Mouse (Mus musculus) heart, postnatal 25 days (tissue): Measurements from ENCODE around the gene Hey2. TPM values are rescaled to one million over a fixed set of nuclear protein-coding genes. Genes with fewer than 3 reads are reported as not detected.

Experiments
- DNase-seq: peaks from one replicate; pipeline ENCODE4 v3.0.0; 2022; ENCODE audit warnings: low spot score
- intact Hi-C: fragments of 180-260 bp; cut with DNase I; formaldehyde crosslinking; loops from one replicate; pipeline ENCODE4 v1.15.1; 2025
- total RNA-seq, 2 experiments: library from RNA; stranded (reverse); gene quantifications; 2 replicates each; pipeline ENCODE4 v1.2.3; 2021

Hey2 gene
- 1 to 10 TPM; 5.9 to 6.4 TPM for total RNA-seq

DNA sequence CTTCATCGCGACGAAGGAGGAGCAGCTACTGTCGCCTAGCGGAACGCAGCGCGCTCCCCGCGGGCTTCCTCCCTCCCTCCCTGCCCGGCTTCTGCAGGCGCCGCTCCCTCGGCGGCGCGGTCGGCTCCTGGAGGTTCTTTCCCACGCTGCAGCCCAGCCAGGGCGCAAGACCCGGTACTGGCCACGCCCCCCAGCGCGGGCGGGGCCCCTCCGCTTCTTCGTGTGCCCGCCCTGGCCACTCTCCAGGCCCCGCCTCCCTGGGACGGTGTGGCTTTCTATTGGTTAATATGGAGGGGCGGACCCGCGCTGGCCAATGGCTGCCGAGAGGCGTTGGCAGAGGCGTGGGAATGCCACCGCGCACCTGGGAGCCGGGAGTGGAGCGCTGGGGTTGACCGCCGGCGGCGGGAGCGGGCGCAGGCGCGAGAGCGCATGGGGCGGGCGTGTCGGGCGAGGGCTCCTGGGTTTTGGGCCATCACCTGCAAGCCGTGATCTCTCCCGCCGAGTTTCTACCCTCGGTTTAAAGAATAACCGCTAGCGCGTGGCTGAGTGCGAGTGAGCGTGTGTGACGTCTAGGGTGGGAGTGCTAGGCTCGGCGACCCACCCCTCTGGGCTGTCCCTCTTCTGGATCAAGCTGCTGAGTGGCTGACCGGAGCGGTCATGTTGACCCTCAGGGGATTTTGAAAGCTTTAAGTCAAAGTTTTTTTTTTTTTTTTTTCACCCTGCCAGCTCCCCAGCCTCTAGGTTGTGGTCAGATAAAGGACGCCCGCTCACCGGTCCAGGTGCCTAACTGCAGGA, at the start of gene Hey2:
Gene Hey2 (minus strand): TSS at position 159 of the 795 bp plus-strand sequence.
- peak; percentile 95 for DNase-seq
- intact Hi-C loops: loop anchor here (10.0 kb wide), 2 partner anchors 762 to 1478 kb away; partner anchors contain the start of genes Rnf146 and Rnf217

GRCm38 (mm10) chr10:30883085-30883760, 40.6 kb upstream of the Hey2 start:
- no peak for DNase-seq
- intact Hi-C loops: no loop called here

DNA sequence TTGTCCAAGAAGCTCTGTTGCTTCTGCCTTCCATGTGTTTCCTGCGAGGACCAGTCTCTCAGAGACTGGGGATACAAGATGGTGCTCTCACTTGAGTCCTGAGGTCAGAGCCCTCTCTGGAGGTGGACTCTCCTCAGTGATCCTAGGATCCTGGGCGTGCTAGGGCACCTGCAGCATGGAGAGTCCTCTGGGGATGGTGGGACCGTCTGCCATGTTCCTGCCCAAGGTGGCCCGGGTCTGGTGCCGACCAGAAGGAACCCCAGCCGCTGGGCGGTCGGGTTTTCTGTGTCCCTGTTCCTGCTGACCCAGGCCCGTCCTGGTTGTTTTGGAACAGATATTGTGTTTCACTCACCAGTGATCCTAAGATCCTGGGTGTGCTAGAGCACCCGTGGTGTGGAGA, 38.5 kb upstream of the Hey2 start:
- intact Hi-C loops: no loop called here
- DNase-seq: no peak

DNA sequence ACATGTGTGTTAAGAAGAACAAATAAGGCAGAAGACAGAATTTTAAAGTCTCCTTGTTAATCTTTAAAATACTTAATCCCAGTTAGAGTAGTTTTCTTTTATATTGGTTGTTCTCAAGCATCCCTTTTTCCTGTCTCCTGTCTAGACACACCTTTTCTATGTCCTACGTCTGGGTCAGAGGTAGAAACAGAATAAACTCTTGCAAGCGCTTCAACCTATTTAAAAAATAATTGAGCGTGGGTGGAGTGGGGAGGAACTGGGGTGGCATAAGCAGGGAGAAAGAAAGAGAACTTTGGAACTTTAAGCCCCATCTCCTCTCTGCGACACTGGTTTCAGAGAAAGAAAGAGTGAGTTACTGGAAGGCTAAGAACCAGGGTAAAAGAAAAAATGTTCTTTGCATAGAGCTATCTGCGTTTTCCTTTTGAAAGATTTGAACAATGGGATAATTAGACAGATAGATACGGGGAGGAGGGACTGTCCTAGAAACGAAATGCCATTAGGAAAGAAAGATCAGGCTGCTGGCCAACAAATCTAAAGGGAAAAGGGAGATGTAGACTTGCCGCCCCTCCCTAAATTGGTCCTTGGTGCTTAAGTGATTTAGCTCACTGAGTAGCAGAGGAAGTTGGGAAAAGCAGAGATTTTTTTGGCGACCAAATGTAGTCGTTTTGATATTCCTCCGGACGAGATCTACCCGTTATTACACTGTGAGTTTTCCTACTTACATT, 2.7 kb upstream of the Hey2 start:
- DNase-seq: no peak
- intact Hi-C loops: loop anchor here (10.0 kb wide), 2 partner anchors 760 to 1480 kb away; partner anchors contain the start of genes Rnf146 and Rnf217

- intact Hi-C loops: loop anchor here (10.0 kb wide), 2 partner anchors 760 to 1480 kb away; partner anchors contain the start of genes Rnf146 and Rnf217
- DNase-seq: no peak
These were observed 1.8 kb upstream of the Hey2 start for GRCm38 (mm10) chr10:30844191-30845010.

DNA sequence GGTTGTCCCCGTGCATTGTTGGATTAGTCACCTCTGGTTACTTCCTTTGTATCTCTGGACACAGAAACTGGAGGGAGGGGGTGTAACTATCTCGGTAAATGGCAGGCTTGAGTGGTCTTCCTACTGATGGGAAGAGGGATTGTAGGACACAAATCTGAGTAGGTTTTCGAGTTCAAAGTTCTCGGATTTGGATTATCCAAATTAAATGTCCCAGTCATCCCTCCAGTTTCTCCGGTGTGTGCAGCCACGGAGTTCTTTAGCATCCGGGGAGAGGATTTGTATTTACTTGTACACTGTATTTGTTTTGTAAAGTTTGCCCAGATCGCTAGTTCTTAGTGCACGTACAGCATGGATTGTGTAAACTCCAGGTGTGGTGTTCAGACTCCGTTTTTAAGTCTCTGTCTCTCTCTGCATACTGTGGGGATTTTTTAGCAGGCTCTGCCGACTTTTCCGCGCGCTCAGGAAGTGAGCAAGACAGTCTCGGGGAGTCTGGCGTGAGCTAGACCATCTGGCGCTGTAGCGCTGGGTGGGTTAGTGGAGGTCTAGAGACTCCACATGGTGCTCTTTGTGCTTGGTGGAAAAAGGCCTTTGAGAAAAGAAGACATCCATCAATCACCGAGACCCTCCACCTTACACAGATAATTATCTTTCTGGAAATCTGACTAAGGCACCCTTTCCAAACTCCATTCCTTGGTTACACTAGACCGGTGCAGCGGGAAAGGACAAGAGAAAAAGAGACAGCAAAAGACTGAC, 1.0 kb upstream of the Hey2 start:
- intact Hi-C loops: loop anchor here (10.0 kb wide), 2 partner anchors 761 to 1479 kb away; partner anchors contain the start of genes Rnf146 and Rnf217
- DNase-seq: no peak

- no peak for DNase-seq
- intact Hi-C loops: loop anchor here (10.0 kb wide), 2 partner anchors 763 to 1477 kb away; partner anchors contain the start of genes Rnf146 and Rnf217
These were observed 373 bp downstream of the Hey2 start for GRCm38 (mm10) chr10:30842228-30842627.

DNA sequence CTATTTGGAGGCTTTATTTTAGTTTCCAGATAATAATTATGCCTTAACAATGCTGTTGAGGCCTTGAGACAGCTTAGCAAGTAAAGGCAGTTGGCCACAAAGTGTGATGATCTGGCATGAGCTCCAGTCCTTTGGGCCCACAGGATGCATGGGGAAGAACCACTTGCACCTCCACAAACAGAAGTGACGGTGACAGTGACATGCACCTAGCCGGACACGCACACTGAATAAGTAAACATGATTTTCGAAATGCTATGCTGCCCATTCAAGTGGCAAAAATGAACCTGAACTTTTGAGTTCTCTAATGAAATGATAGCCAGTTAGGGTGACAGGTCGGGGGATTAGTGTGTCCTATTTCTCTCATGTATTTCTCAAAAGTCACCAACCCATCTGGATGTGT, 1.8 kb downstream of the Hey2 start:
- DNase-seq: no peak
- intact Hi-C loops: loop anchor here (10.0 kb wide), 2 partner anchors 764 to 1476 kb away; partner anchors contain the start of genes Rnf146 and Rnf217

- no peak for DNase-seq
- intact Hi-C loops: no loop called here
These were observed 4.4 kb downstream of the Hey2 start for GRCm38 (mm10) chr10:30838188-30838587.

DNA sequence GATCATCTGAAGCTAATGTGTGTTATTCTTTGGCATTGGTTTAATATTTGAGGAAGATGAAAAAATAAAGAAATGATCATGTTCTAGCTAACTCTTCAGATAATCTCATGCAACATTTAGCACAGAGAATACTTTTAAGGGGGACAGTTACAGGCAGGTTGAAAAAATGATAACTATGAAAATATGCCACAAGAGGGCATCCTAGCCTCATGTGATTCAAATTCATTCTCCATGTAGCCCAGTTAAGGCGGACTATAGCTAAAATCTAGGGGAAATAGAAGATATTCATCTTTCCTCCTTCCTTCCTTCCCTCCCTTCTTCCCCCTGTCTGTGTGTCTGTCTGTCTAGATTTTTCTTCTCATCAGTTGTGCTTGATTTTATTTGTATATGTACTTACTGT, 17.6 kb downstream of the Hey2 start:
- intact Hi-C loops: loop anchor here (1.0 to 5.0 kb wide), 2 partner anchors 474 to 622 kb away; partner anchors contain the start of gene Tpd52l1
- no peak for DNase-seq

GRCm38 (mm10) chr10:30810967-30811293, 31.7 kb downstream of the Hey2 start:
- peak; percentile 47 for DNase-seq
- intact Hi-C loops: loop anchor here (5.0 kb wide), 1 partner anchor 94 kb away; no protein-coding TSS in a partner anchor

DNA sequence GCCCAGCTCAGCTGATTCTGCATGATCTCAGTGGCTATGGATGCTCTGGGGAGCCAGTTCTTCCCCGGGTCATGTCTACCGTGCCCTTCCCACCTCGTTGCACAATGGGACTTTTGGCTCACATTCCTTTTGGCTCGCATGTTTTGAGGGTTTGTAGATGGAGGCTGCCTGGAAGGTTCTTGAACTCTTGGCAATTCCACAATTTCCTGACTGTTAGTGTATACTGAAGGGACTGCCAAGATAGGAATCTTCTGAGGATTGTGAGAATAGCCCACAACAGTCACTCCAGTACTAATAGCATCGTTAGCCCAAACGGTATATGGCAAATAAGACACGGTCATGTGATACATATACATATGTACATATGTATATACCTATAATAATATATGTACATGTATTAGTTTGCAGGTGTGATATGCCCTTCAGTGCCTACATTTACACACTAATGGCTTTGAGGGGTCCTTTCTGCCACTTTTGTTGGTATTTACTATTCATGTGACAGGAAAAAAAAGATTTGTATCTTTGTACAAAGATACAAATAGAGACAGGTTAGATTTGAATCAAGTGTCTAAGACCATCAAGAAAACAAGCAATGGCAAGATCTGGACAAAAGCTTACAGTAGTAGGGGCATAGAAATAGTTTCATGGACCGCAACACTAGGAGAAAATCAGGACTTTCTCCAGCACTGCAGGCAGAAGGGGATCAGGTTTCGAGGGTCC, 32.2 kb downstream of the Hey2 start:
- peak; percentile 11 for DNase-seq
- intact Hi-C loops: loop anchor here (5.0 kb wide), 1 partner anchor 93 kb away; no protein-coding TSS in a partner anchor

DNA sequence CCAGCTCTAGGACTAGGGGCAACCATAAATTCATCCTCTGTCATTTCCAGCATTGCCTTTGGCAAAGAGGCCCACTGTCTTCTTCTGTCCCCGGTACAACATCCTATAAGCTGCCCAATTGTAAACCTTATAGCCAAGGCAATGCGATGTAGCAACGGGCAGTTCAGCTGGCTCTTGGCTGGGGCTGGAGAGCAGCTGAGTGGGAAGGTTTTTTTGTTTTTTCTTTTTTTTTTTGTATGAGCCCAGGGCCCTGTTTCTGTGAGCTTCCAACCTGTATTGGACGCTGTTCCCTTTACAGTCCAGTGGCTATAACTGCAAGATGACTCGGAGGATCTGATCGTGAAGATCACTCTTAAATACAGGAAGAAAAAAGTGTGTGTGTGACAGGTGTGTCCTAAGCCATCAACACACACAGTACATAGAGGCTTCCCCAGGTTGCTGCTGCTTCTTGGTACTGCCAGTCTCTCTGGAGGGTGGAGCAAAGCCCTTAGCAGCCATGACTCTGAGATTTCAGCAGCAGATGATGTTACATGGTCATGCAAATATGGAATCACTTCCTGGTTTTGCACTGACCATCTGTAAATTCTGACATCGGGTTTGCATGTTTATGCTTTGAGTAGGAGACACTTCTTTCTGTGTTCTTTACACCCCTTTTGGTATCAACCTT, 38.9 kb downstream of the Hey2 start:
- intact Hi-C loops: loop anchor here (2.0 to 5.0 kb wide), 2 partner anchors 186 to 203 kb away; partner anchors contain the start of gene Trmt11
- DNase-seq: no peak

- DNase-seq: peak; percentile 61
- intact Hi-C loops: loop anchor here (2.0 to 5.0 kb wide), 2 partner anchors 186 to 202 kb away; partner anchors contain the start of gene Trmt11
These were observed 39.7 kb downstream of the Hey2 start, which contains the start of gene Ncoa7 for GRCm38 (mm10) chr10:30802681-30803586. Gene Ncoa7, minus strand, starts transcription at chr10:30803326.

DNA sequence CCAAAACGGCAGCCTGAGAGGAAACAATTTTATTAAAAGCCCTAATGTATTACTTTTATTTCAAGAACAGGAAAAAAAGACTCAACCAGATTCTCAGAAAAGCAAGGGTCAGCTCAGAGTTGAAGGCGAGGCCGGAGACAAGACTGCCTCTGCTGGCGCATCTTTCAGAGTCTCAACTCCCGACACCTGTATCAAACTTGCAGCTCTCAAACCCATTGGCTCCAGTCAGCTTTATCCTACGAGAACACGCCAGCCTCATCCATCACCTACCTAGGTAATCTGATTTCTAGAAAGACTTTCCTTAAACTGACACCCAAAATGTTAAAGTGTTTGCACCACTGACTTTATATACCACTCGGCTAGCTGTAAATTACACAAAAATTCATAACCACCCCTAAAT, 40.6 kb downstream of the Hey2 start:
- no peak for DNase-seq
- intact Hi-C loops: loop anchor here (2.0 to 5.0 kb wide), 2 partner anchors 185 to 201 kb away; partner anchors contain the start of gene Trmt11
